Mouse (Mus musculus) heart, embryonic 11.5 days (tissue): Measurements from ENCODE around the gene Ugt1a10. TPM values are rescaled to one million over a fixed set of nuclear protein-coding genes. Genes with fewer than 3 reads are reported as not detected.

Experiments used
- ATAC-seq: fragments of 200-750 bp; cut with Nextera tagmentation; replicated peaks from 2 replicates; pipeline ENCODE4 v1.8.0; 2017; ENCODE audit warnings: moderate library complexity; ENCODE audit not compliant: insufficient number of reproducible peaks, low FRiP score, low TSS enrichment
- H3K27ac ChIP-seq: fragments of 300-500 bp; sonication (generic); 2 replicates; pipeline ENCODE4 v1.5.1; 2014; ENCODE audit warnings: mild to moderate bottlenecking, low read depth, low read length
- H3K27me3 ChIP-seq: fragments of 300-500 bp; sonication (generic); 2 replicates; pipeline ENCODE4 v1.6.1; 2014; ENCODE audit warnings: mild to moderate bottlenecking, low read length, mixed read lengths; ENCODE audit not compliant: control insufficient read depth, insufficient read depth
- H3K36me3 ChIP-seq: fragments of 300-500 bp; sonication (generic); 2 replicates; pipeline ENCODE4 v1.6.1; 2014; ENCODE audit warnings: mild to moderate bottlenecking, low read length, moderate library complexity, mixed read lengths; ENCODE audit not compliant: control insufficient read depth, insufficient read depth
- H3K4me1 ChIP-seq: fragments of 300-500 bp; sonication (generic); 2 replicates; pipeline ENCODE4 v1.6.1; 2014; ENCODE audit warnings: low read length; ENCODE audit not compliant: control insufficient read depth, insufficient read depth
- H3K4me2 ChIP-seq: fragments of 300-500 bp; sonication (generic); 2 replicates; pipeline ENCODE4 v1.6.1; 2014; ENCODE audit warnings: mild to moderate bottlenecking, moderate library complexity
- H3K4me3 ChIP-seq: fragments of 300-500 bp; sonication (generic); 2 replicates; pipeline ENCODE4 v1.5.1; 2014; ENCODE audit warnings: low read depth, low read length
- H3K9ac ChIP-seq: fragments of 300-500 bp; sonication (generic); 2 replicates; pipeline ENCODE4 v1.6.1; 2014; ENCODE audit warnings: mild to moderate bottlenecking, low read depth, low read length, moderate library complexity
- H3K9me3 ChIP-seq: fragments of 300-500 bp; sonication (generic); replicated peaks from 2 replicates; pipeline ENCODE4 v1.6.1; 2016; ENCODE audit warnings: low read length; ENCODE audit not compliant: control insufficient read depth
- WGBS: fragments of 180-500 bp; shearing (Covaris S2); extraction: QIAGEN DNeasy Blood & Tissue Kit; methylation state at CpG from one replicate; pipeline ENCODE4 v1.1.7; 2014; ENCODE audit not compliant: insufficient replicate concordance; 5-methylcytosine and 5-hydroxymethylcytosine counted together
- polyA plus RNA-seq: library from polyadenylated mRNA; unstranded; fragments of >200 nt; fragmentation: Nextera tagmentation; extraction: Ambion mirVana; gene quantifications from 2 replicates; pipeline ENCODE4 v1.2.1, GENCODE M21; 2014

Ugt1a10 gene
- polyA plus RNA-seq, 1 experiment from 2014 or later: not detected

DNA sequence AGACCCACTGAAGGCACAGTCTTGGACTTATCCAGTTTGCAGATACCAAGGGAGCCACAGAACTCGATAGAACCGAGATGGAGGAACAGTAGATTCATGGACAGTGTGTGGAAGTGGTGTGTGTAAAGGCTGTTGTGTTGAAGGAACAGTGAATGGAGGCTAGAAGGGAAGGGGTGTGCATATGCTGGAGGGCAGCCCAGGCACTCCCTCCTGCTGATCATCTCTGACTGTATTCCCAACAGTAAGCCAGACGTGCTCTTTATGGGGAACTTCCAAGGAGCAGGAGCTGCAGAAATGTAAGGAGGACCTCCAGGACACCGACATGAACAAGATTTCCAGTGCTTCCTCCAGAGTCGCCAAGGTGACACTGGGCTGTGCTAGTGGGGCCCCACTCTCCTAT, 194.8 kb downstream of the Ugt1a10 start:
- Histone ChIP-seq H3K27ac (no peak overlapping the region), H3K27me3 (no peaks in the 10 kb centered on the region), H3K4me2 (no peak overlapping the region), H3K4me1 (no peaks in the 10 kb centered on the region), H3K4me3 (no peak overlapping the region), H3K9ac (no peak overlapping the region), H3K36me3 (no peaks in the 10 kb centered on the region), H3K9me3 (peaks cover 97% of the 10 kb centered on the region)
- ATAC-seq: no peak
- 75% methylated on average over 5 of the region's 5 CpGs for WGBS

DNA sequence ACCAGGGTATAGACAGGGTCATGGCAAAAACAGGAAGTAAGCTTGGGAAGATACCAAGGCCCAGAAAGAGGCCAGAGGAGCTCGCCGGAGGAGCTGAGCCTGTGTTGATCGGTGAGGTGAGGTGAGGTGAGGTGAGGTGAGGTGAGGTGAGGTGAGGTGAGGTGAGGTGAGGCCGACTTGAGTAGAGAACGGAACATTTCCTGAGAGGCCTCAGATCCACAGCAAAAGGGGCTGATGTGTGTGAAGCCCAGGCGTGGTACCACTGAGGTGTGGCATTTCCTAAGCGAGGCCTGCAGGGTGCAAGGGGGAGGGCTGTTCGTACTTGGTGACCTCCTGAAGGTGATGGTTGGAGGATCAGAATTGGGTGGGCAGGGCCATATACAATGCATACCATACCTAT, 197.9 kb downstream of the Ugt1a10 start:
- Histone ChIP-seq H3K4me2 (no peak overlapping the region), H3K9me3 (peaks cover 97% of the 10 kb centered on the region), H3K27ac (no peak overlapping the region), H3K36me3 (no peaks in the 10 kb centered on the region), H3K4me3 (no peak overlapping the region), H3K27me3 (no peaks in the 10 kb centered on the region), H3K4me1 (no peaks in the 10 kb centered on the region), H3K9ac (no peak overlapping the region)
- WGBS: 68% methylated on average over 8 of the region's 8 CpGs
- no peak for ATAC-seq

DNA sequence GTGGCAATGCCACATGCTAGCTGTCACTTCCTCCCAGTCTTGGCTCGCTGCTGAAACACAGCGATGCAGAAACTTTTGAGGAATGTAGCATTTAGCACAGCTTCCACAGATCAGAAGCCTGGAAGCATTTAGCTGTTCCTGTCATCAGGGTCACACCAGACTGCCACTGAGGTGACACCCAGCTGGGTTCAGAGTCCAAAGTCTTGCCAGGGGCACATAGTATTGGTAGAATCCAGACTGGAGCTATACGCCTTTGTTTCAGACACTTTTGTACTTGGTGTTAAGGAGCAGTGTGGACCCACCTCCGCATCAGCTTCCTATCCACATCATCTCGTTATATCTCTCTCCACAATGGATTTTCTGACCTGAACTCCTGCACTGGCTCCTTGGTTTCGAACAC, 198.4 kb downstream of the Ugt1a10 start:
- H3K9me3 ChIP-seq: peaks cover 92% of the 10 kb centered on the region
- no peak overlapping the region for H3K4me3 ChIP-seq
- no peak for ATAC-seq
- H3K9ac ChIP-seq: no peak overlapping the region
- H3K27ac ChIP-seq: no peak overlapping the region
- 68% methylated on average over 6 of the region's 6 CpGs for WGBS
- H3K4me1 ChIP-seq: no peaks in the 10 kb centered on the region
- no peaks in the 10 kb centered on the region for H3K36me3 ChIP-seq
- H3K4me2 ChIP-seq: no peak overlapping the region
- no peaks in the 10 kb centered on the region for H3K27me3 ChIP-seq

DNA sequence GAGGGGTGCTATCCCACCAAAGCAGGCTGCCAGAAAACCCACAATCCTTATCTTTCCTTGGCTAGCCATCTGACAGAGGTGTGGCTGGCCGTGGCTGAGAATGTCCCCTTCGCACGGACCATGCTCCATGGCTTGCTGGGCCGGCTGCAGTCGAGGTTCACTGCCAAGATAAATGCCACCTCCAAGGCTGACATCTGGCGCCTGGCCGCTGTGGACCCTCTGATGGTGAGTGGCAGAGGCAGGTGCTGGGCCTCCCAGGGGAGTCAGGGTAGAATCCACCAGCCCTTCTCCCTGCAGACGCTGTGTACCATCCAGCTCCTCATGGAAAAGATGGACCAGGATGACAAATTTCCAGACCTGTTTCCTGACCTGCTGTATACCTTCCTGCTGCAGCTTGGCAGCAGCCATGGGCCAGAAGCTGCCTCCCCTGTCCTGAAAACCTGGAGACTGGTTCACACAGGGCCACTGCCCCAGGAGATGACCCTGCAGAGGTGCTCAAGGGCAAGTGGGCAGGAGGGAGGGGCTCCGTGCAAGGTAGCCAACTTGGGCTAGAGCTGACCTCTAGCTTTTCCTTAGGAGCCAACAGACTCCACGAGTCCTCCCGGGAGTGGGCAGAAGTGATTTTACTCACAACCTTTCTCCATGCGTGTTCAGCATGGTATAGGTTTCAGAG, 199.7 kb downstream of the Ugt1a10 start:
- no peak overlapping the region for H3K9ac ChIP-seq
- peak; percentile 7; the same call in 1 of the 2 replicates for ATAC-seq
- no peaks in the 10 kb centered on the region for H3K36me3 ChIP-seq
- H3K9me3 ChIP-seq: peaks cover 78% of the 10 kb centered on the region
- 79% methylated on average over 12 of the region's 12 CpGs for WGBS
- no peak overlapping the region for H3K4me3 ChIP-seq
- no peak overlapping the region for H3K27ac ChIP-seq
- no peaks in the 10 kb centered on the region for H3K27me3 ChIP-seq
- 0 out of 2 replicates have a peak, but pooled peaks cover 5% of the 10 kb centered on the region for H3K4me1 ChIP-seq
- H3K4me2 ChIP-seq: no peak overlapping the region

DNA sequence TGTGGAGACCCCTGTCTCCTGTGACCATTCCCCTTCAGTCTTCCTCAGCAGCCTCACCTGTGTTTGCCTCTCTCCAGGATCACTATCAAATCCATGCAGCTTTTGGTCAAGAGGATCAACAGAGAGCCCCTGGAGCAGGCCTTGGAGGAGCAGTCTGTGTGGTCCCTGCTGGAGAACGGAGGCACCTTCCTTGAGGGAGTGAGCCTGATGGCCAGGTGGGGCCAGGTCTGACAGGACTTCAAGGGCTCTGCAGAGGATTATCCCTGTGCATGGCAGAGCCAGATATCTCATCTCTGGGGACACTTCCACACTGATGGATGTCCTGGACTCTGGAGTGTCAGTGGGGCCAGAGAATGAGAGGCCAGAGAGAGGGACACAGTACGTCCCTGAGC, 200.3 kb downstream of the Ugt1a10 start:
- H3K4me3 ChIP-seq: no peak overlapping the region
- H3K9me3 ChIP-seq: peaks cover 73% of the 10 kb centered on the region
- peaks cover 3% of the 10 kb centered on the region; the same call in 1 of the 2 replicates for H3K36me3 ChIP-seq
- no peak for ATAC-seq
- no peak overlapping the region for H3K9ac ChIP-seq
- 48% methylated on average over 2 of the region's 2 CpGs for WGBS
- peaks cover 5% of the 10 kb centered on the region; the same call in 1 of the 2 replicates for H3K4me1 ChIP-seq
- H3K27ac ChIP-seq: no peak overlapping the region
- H3K4me2 ChIP-seq: no peak overlapping the region
- H3K27me3 ChIP-seq: no peaks in the 10 kb centered on the region

DNA sequence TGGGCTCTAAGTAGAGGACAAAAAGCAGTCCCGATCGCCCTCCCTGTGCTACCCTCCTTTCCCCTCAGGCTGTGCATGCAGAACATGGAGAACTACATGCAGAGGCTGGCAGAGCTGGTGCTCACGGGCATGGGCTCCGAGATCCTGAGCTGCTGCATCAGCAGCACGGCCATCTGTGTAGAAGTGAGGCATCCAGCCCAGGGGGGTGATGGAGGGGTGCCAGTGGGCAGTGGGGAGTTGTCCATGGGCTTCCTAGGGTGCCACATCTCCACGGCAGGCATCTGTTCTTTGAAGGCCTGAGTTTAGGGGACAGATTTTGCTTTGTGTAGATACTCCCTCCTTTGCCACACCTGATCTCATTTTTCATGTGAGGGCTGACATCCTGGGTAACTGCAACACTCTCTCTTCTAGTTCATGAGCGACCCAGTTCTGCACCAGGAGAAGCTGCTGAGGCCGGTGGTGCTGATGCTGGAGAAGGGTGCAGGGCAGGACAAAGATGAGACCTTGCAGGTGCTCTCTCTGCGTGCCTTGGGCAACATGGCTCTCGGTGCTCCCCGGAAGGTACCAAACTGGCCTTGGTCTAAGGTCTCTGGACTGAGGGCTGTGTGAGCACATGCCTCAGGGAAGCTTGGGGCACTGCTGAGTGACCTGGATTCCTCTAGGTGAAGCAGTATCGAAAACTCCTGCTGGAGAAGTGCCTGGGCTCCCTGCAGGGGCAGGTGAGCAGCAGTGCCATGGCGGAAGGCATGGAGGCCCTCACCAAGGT, 201.0 kb downstream of the Ugt1a10 start:
- no peak overlapping the region for H3K27ac ChIP-seq
- peaks cover 5% of the 10 kb centered on the region; the same call in 1 of the 2 replicates for H3K4me1 ChIP-seq
- H3K27me3 ChIP-seq: no peaks in the 10 kb centered on the region
- H3K9me3 ChIP-seq: peaks cover 71% of the 10 kb centered on the region
- ATAC-seq: no peak
- H3K9ac ChIP-seq: no peak overlapping the region
- H3K4me2 ChIP-seq: no peak overlapping the region
- 73% methylated on average over 13 of the region's 13 CpGs for WGBS
- peaks cover 9% of the 10 kb centered on the region for H3K36me3 ChIP-seq
- H3K4me3 ChIP-seq: no peak overlapping the region

DNA sequence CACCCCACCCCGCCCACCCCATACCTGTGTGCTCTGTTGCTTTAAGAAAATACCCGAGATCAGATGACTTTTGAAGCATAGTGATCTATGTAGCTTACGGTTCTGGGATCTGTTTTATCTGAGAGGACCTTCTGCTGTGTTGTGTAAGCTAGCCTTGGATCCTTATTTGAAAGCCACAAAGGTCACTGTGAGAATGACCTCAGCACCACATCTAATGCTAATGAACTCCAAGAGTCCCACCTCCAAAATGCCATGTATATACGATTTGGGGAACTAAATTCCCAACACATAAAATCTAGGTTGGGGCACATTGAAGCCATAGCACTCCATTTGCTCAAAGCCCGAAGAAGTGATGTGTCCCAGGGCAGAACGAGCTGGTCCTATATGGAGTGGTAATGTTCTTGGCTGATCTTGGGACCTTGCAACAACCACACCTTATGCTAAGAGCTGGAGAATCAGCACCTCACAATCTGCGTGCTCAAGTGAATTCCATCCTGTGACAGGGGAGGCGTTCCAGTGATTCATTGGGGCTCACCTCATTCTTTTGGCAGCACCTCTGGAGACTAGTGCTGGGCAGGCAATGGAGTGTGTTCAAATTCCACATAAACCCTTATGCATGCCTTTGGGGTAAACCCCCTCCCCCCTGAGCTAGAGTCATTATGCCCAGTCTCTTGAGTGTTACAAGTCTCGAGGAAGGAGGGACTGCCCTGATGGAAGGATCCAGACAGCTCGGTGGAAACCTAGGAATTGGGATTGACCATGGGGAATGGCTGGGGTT, 201.9 kb downstream of the Ugt1a10 start:
- no peak overlapping the region for H3K27ac ChIP-seq
- H3K4me1 ChIP-seq: peaks cover 5% of the 10 kb centered on the region; the same call in 1 of the 2 replicates
- WGBS: 73% methylated on average over 10 of the region's 10 CpGs
- H3K9me3 ChIP-seq: peaks cover 66% of the 10 kb centered on the region
- no peak for ATAC-seq
- H3K4me2 ChIP-seq: no peak overlapping the region
- no peaks in the 10 kb centered on the region for H3K27me3 ChIP-seq
- no peak overlapping the region for H3K4me3 ChIP-seq
- peaks cover 18% of the 10 kb centered on the region for H3K36me3 ChIP-seq
- no peak overlapping the region for H3K9ac ChIP-seq

DNA sequence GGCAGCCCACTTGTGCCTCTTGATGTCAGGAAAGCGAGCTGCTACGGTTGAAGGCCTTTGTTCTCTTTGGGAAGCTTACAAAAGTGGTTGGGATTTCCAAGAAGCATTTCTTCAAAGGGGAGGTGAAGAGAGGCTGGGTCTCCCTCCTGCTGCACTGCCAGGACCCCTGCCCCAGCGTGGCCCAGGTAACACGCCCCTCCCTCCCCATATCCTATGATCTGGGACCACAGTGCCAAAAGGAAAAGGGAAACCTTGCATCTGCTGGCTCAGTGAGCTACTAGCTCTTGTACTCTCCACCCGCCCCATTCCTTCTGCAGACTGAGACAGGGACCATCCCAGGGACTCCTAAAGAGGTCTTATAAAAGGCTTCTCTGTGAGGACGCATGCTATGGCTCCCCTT, 202.5 kb downstream of the Ugt1a10 start:
- no peak for ATAC-seq
- Histone ChIP-seq H3K4me3 (no peak overlapping the region), H3K9ac (no peak overlapping the region), H3K36me3 (peaks cover 24% of the 10 kb centered on the region), H3K27me3 (no peaks in the 10 kb centered on the region), H3K4me1 (peaks cover 11% of the 10 kb centered on the region; the same call in 1 of the 2 replicates), H3K27ac (no peak overlapping the region), H3K9me3 (peaks cover 60% of the 10 kb centered on the region), H3K4me2 (no peak overlapping the region)
- 78% methylated on average over 6 of the region's 6 CpGs for WGBS
